Mouse (Mus musculus): ENCODE measurements around the gene Gm45234. TPM values are rescaled to one million over a fixed set of nuclear protein-coding genes. Genes with fewer than 3 reads are reported as not detected.
A peak's percentile ranks its signal among the peaks of the same experiment; 100 is the strongest.

The Gm45234 gene
- polyA plus RNA-seq, 1 experiment from 2014 or later = not detected

- Histone ChIP-seq H3K27me3 (no peaks in the 10 kb centered on the region; the same call in 1 of the 2 replicates), H3K9ac (peak overlapping the region; percentile 42), H3K36me3 (no peaks in the 10 kb centered on the region), H3K4me1 (peaks cover 43% of the 10 kb centered on the region), H3K27ac (peak overlapping the region; percentile 97), H3K4me3 (replicated peaks) (peak overlapping the region; percentile 85), H3K4me2 (peak overlapping the region; percentile 75), H3K9me3 (replicated peaks) (no peaks in the 10 kb centered on the region)
- 2% methylated on average over 5 of the region's 5 CpGs for WGBS
- 0 out of 2 replicates have a peak, but pooled peaks have one; percentile 2 for ATAC-seq (replicated peaks; ENCODE audit: low FRiP score)
Measured at GRCm38 (mm10) chr6:124759259-124759658, 3.4 kb upstream of the Gm45234 start.

GRCm38 (mm10) chr6:124758849-124759232, 3.0 kb upstream of the Gm45234 start:
- no peaks in the 10 kb centered on the region; the same call in 1 of the 2 replicates for H3K27me3 ChIP-seq
- peak overlapping the region; percentile 75 for H3K4me2 ChIP-seq
- no peaks in the 10 kb centered on the region for H3K36me3 ChIP-seq
- peaks cover 47% of the 10 kb centered on the region for H3K4me1 ChIP-seq
- no peaks in the 10 kb centered on the region for H3K9me3 ChIP-seq (replicated peaks)
- H3K9ac ChIP-seq = peak overlapping the region; percentile 42
- 32% methylated on average over 2 of the region's 2 CpGs for WGBS
- peak overlapping the region; percentile 85 for H3K4me3 ChIP-seq (replicated peaks)
- peak overlapping the region; percentile 97 for H3K27ac ChIP-seq
- no peak for ATAC-seq (replicated peaks; ENCODE audit: low FRiP score)

GRCm38 (mm10) chr6:124757909-124758848, 2.4 kb upstream of the Gm45234 start:
- peaks cover 51% of the 10 kb centered on the region for H3K4me1 ChIP-seq
- ATAC-seq (replicated peaks; ENCODE audit: low FRiP score) = peak; percentile 4; the same call in 1 of the 2 replicates
- H3K36me3 ChIP-seq = no peaks in the 10 kb centered on the region
- H3K27ac ChIP-seq = peak overlapping the region; percentile 97
- peak overlapping the region; percentile 75 for H3K4me2 ChIP-seq
- peak overlapping the region; percentile 96 for H3K9ac ChIP-seq
- H3K27me3 ChIP-seq = no peaks in the 10 kb centered on the region; the same call in 1 of the 2 replicates
- H3K9me3 ChIP-seq (replicated peaks) = no peaks in the 10 kb centered on the region
- H3K4me3 ChIP-seq (replicated peaks) = peak overlapping the region; percentile 85
- 40% methylated on average over 5 of the region's 5 CpGs for WGBS

- H3K4me3 ChIP-seq (replicated peaks) = peak overlapping the region; percentile 85
- peaks cover 53% of the 10 kb centered on the region for H3K4me1 ChIP-seq
- peak overlapping the region; percentile 75 for H3K4me2 ChIP-seq
- no peaks in the 10 kb centered on the region for H3K9me3 ChIP-seq (replicated peaks)
- no peaks in the 10 kb centered on the region; the same call in 1 of the 2 replicates for H3K27me3 ChIP-seq
- peaks cover 4% of the 10 kb centered on the region; the same call in 1 of the 2 replicates for H3K36me3 ChIP-seq
- peak overlapping the region; percentile 97 for H3K27ac ChIP-seq
- WGBS = 14% methylated on average over 5 of the region's 5 CpGs
- peak overlapping the region; percentile 96 for H3K9ac ChIP-seq
- no peak for ATAC-seq (replicated peaks; ENCODE audit: low FRiP score)
Measured at GRCm38 (mm10) chr6:124757351-124757880, 1.6 kb upstream of the Gm45234 start.

- peak; percentile 80 for ATAC-seq (replicated peaks; ENCODE audit: low FRiP score)
Measured at GRCm38 (mm10) chr6:124756652-124757350, 980 bp upstream of the Gm45234 start.

GRCm38 (mm10) chr6:124755306-124755705, 515 bp downstream of the Gm45234 start:
- Histone ChIP-seq H3K9me3 (replicated peaks) (no peaks in the 10 kb centered on the region), H3K36me3 (peaks cover 16% of the 10 kb centered on the region; the same call in 1 of the 2 replicates), H3K9ac (peak overlapping the region; percentile 96), H3K4me3 (replicated peaks) (peak overlapping the region; percentile 85), H3K4me1 (peaks cover 59% of the 10 kb centered on the region), H3K4me2 (peak overlapping the region; percentile 75), H3K27me3 (no peaks in the 10 kb centered on the region; the same call in 1 of the 2 replicates), H3K27ac (peak overlapping the region; percentile 97)
- no peak for ATAC-seq (replicated peaks; ENCODE audit: low FRiP score)
- WGBS = 3% methylated on average over 3 of the region's 3 CpGs

More at GRCm38 (mm10) chr6:124756652-124757350, 980 bp upstream of the Gm45234 start:
- WGBS = under 1% methylated on average over 50 of the region's 54 CpGs
- H3K4me1 ChIP-seq = peaks cover 56% of the 10 kb centered on the region
- peak overlapping the region; percentile 96 for H3K9ac ChIP-seq
- H3K4me2 ChIP-seq = peak overlapping the region; percentile 75
- peaks cover 10% of the 10 kb centered on the region; the same call in 1 of the 2 replicates for H3K36me3 ChIP-seq
- H3K4me3 ChIP-seq (replicated peaks) = peak overlapping the region; percentile 85
- peak overlapping the region; percentile 97 for H3K27ac ChIP-seq
- H3K9me3 ChIP-seq (replicated peaks) = no peaks in the 10 kb centered on the region
- no peaks in the 10 kb centered on the region; the same call in 1 of the 2 replicates for H3K27me3 ChIP-seq

- ATAC-seq (replicated peaks; ENCODE audit: low FRiP score) = no peak
- peak overlapping the region; percentile 75; the same call in 1 of the 2 replicates for H3K4me2 ChIP-seq
- no peak overlapping the region for H3K27ac ChIP-seq
- no peaks in the 10 kb centered on the region for H3K27me3 ChIP-seq
- no peak overlapping the region for H3K9ac ChIP-seq
- 89% methylated on average over 2 of the region's 2 CpGs for WGBS
- no peak overlapping the region for H3K4me3 ChIP-seq (replicated peaks)
- H3K36me3 ChIP-seq = peaks cover 24% of the 10 kb centered on the region
- H3K4me1 ChIP-seq = peaks cover 50% of the 10 kb centered on the region
- no peaks in the 10 kb centered on the region for H3K9me3 ChIP-seq (replicated peaks)
Measured at GRCm38 (mm10) chr6:124753861-124754260, 2.0 kb downstream of the Gm45234 start.

GRCm38 (mm10) chr6:124750405-124750804, 5.4 kb downstream of the Gm45234 start:
- ATAC-seq (replicated peaks; ENCODE audit: low FRiP score) = no peak
- 82% methylated on average over 8 of the region's 8 CpGs for WGBS
- Histone ChIP-seq H3K4me1 (peaks cover 51% of the 10 kb centered on the region), H3K27me3 (no peaks in the 10 kb centered on the region), H3K36me3 (peaks cover 52% of the 10 kb centered on the region), H3K9me3 (replicated peaks) (no peaks in the 10 kb centered on the region), H3K9ac (no peak overlapping the region), H3K4me2 (no peak overlapping the region), H3K27ac (no peak overlapping the region), H3K4me3 (replicated peaks) (no peak overlapping the region)

- ATAC-seq (replicated peaks; ENCODE audit: low FRiP score) = no peak; the same call in 1 of the 2 replicates
- 82% methylated on average over 7 of the region's 7 CpGs for WGBS
- H3K4me2 ChIP-seq = peak overlapping the region; percentile 94
- peak overlapping the region; percentile 95; the same call in 1 of the 2 replicates for H3K27ac ChIP-seq
- H3K9me3 ChIP-seq (replicated peaks) = no peaks in the 10 kb centered on the region
- H3K4me1 ChIP-seq = peaks cover 47% of the 10 kb centered on the region
- peak overlapping the region; percentile 71 for H3K9ac ChIP-seq
- H3K27me3 ChIP-seq = no peaks in the 10 kb centered on the region
- peaks cover 73% of the 10 kb centered on the region for H3K36me3 ChIP-seq
- H3K4me3 ChIP-seq (replicated peaks) = peak overlapping the region; percentile 55
Measured at GRCm38 (mm10) chr6:124746654-124747632, 8.9 kb downstream of the Gm45234 start.

- H3K27me3 ChIP-seq = no peaks in the 10 kb centered on the region
- ATAC-seq (replicated peaks; ENCODE audit: low FRiP score) = peak; percentile 3
- H3K4me1 ChIP-seq = peaks cover 52% of the 10 kb centered on the region
- H3K9ac ChIP-seq = peak overlapping the region; percentile 71
- WGBS = 24% methylated on average over 8 of the region's 8 CpGs
- H3K27ac ChIP-seq = peak overlapping the region; percentile 95
- H3K36me3 ChIP-seq = peaks cover 69% of the 10 kb centered on the region
- peak overlapping the region; percentile 55 for H3K4me3 ChIP-seq (replicated peaks)
- no peaks in the 10 kb centered on the region for H3K9me3 ChIP-seq (replicated peaks)
- H3K4me2 ChIP-seq = peak overlapping the region; percentile 94
Measured at GRCm38 (mm10) chr6:124746296-124746605, 9.6 kb downstream of the Gm45234 start.
